Mouse (Mus musculus): ENCODE results near the gene Usp9x. TPM values are rescaled to one million over a fixed set of nuclear protein-coding genes. Genes with fewer than 3 reads are reported as not detected.

Gene Usp9x
- polyA plus RNA-seq, 1 experiment, result 14.3 TPM

GRCm38 (mm10) chrX:13085621-13086020 lies 14.3 kb downstream of the Usp9x start:
- Histone ChIP-seq H3K4me1 (ENCODE audit: control insufficient read depth, insufficient read depth, low read length) (no peaks in the 10 kb centered on the region), H3K27me3 (ENCODE audit: control insufficient read depth, insufficient read depth, low read length) (no peaks in the 10 kb centered on the region), H3K27ac (ENCODE audit: control insufficient read depth, insufficient read depth, low read depth, low read length) (no peak overlapping the region), H3K36me3 (ENCODE audit: control insufficient read depth, insufficient read depth, low read length) (no peaks in the 10 kb centered on the region), H3K4me3 (ENCODE audit: control insufficient read depth, low read depth, low read length) (no peak overlapping the region)
- TF ChIP-seq POLR2A (IDR thresholded peaks at IDR 0.05; ENCODE audit: control insufficient read depth, low read depth, low read length) (no peak), CTCF (IDR thresholded peaks at IDR 0.05; ENCODE audit: control insufficient read depth, insufficient read depth, insufficient replicate concordance, low read depth, low read length) (no peak)

DNA sequence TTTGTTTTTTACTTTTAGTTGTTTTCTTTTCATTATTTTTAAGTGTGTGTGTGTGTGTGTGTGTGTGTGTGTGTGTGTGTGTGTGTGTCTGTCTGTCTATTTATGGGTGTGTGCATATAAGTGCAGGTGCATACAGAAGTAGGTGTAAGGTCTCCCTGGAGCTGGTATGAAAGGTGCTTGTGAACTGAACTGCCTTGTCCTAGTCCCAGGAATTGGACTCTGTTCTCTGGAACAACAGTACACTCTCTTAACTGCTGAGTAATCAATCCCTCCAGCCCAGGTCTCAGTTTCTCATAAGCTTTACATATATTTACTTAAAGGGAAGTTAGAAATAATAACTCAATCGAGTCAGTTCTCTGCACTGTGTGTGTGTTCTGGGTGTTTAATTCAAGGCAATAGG lies 25.7 kb downstream of the Usp9x start:
- Histone ChIP-seq H3K4me3 (ENCODE audit: control insufficient read depth, low read depth, low read length) (no peak overlapping the region), H3K36me3 (ENCODE audit: control insufficient read depth, insufficient read depth, low read length) (no peaks in the 10 kb centered on the region), H3K27ac (ENCODE audit: control insufficient read depth, insufficient read depth, low read depth, low read length) (no peak overlapping the region), H3K4me1 (ENCODE audit: control insufficient read depth, insufficient read depth, low read length) (no peaks in the 10 kb centered on the region), H3K27me3 (ENCODE audit: control insufficient read depth, insufficient read depth, low read length) (no peaks in the 10 kb centered on the region)
- TF ChIP-seq CTCF (IDR thresholded peaks at IDR 0.05; ENCODE audit: control insufficient read depth, insufficient read depth, insufficient replicate concordance, low read depth, low read length) (no peak), POLR2A (IDR thresholded peaks at IDR 0.05; ENCODE audit: control insufficient read depth, low read depth, low read length) (no peak)

DNA sequence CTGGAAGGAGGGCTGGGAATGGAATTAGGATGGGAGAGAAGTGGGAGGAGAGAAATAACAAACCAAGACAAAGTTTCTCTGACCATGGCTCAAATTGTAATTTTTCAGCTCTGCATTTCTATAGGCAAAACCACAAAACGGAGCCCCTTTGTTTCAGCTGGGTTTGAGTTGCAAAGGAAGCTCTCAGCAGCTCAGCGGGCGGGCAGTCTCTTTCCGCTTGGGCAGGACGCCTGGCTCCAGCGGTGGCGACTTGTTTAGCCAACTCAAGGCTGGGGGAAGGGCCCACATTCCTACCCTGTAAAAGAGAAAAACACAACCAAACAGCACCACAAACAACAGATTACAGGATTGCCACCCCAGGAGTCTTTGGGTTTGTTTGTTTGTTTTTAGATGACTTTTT lies 135.2 kb downstream of the Usp9x start:
- H3K4me1 ChIP-seq (ENCODE audit: control insufficient read depth, insufficient read depth, low read length), result peaks cover 6% of the 10 kb centered on the region
- TF ChIP-seq POLR2A (IDR thresholded peaks at IDR 0.05; ENCODE audit: control insufficient read depth, low read depth, low read length) (no peak), CTCF (IDR thresholded peaks at IDR 0.05; ENCODE audit: control insufficient read depth, insufficient read depth, insufficient replicate concordance, low read depth, low read length) (no peak)
- H3K27ac ChIP-seq (ENCODE audit: control insufficient read depth, insufficient read depth, low read depth, low read length), result peak overlapping the region; percentile 21; the same call in 1 of the 2 replicates
- no peaks in the 10 kb centered on the region for H3K27me3 ChIP-seq (ENCODE audit: control insufficient read depth, insufficient read depth, low read length)
- no peaks in the 10 kb centered on the region for H3K36me3 ChIP-seq (ENCODE audit: control insufficient read depth, insufficient read depth, low read length)
- H3K4me3 ChIP-seq (ENCODE audit: control insufficient read depth, low read depth, low read length), result no peak overlapping the region

DNA sequence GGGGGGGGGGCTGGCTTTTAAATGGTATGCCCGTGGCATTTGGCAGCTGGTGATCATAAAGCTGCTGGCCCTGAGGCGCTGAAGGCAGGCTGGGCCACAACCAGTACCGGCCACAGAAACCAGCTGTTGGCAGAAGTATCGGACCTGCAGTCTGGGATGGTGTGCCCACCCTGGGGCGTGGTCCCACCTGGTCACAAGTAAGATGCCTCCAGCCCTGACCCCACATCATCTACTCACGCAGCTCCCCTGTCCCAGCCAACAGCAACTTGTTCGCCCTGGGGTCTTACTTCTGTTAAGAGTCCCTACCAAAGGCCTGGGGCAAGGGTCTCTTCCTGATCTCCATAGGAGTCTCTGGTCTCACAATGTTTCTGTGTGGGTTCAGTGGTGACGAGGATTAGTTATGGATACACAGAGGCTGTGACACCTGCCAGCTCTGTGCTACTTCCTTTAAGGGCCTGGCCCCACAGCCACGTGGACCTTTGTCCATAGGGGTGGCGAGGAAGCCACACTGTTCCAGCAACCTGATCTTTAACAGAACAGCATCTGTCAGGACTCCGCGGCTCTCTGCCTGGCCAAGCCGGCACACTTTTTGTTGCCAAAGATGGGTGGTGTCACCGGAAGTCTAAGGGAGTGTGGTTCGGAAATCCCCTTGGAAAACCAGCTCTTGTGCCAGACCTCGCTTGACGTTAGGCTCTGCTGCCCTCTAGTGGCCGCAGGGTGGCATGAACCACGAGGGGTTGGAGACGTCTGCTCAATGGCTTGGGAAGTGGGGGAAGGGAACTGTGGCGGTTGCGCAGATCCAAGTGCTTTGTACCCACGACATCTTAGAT lies 136.4 kb downstream of the Usp9x start:
- Histone ChIP-seq H3K27me3 (ENCODE audit: control insufficient read depth, insufficient read depth, low read length) (no peaks in the 10 kb centered on the region), H3K27ac (ENCODE audit: control insufficient read depth, insufficient read depth, low read depth, low read length) (peak overlapping the region; percentile 60), H3K4me1 (ENCODE audit: control insufficient read depth, insufficient read depth, low read length) (peaks cover 6% of the 10 kb centered on the region), H3K36me3 (ENCODE audit: control insufficient read depth, insufficient read depth, low read length) (no peaks in the 10 kb centered on the region), H3K4me3 (ENCODE audit: control insufficient read depth, low read depth, low read length) (peak overlapping the region; percentile 70)
- TF ChIP-seq POLR2A (IDR thresholded peaks at IDR 0.05; ENCODE audit: control insufficient read depth, low read depth, low read length) (no peak), CTCF (IDR thresholded peaks at IDR 0.05; ENCODE audit: control insufficient read depth, insufficient read depth, insufficient replicate concordance, low read depth, low read length) (peak; percentile 92; the same call in 1 of the 2 replicates)

DNA sequence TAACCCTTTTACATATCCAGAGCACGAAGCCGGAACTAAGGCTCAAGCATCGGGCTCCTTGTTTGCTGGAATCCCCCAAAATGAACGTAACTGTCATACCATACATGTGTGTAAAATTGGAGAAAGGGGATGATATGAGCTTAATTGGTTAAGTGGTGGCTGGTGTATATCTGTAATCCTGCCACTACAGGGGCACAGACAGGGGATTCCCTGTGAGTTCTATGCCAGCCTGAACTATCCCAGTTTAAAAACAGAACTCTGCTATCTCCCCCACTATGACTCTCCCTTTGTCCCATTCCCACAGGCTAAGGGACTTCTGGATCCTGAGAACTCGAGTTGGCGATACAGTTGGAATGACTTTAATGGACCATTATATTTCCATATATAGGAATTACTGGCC lies 137.1 kb downstream of the Usp9x start:
- no peaks in the 10 kb centered on the region for H3K36me3 ChIP-seq (ENCODE audit: control insufficient read depth, insufficient read depth, low read length)
- TF ChIP-seq CTCF (IDR thresholded peaks at IDR 0.05; ENCODE audit: control insufficient read depth, insufficient read depth, insufficient replicate concordance, low read depth, low read length) (no peak), POLR2A (IDR thresholded peaks at IDR 0.05; ENCODE audit: control insufficient read depth, low read depth, low read length) (no peak)
- no peaks in the 10 kb centered on the region for H3K27me3 ChIP-seq (ENCODE audit: control insufficient read depth, insufficient read depth, low read length)
- H3K4me1 ChIP-seq (ENCODE audit: control insufficient read depth, insufficient read depth, low read length), result peaks cover 6% of the 10 kb centered on the region
- H3K4me3 ChIP-seq (ENCODE audit: control insufficient read depth, low read depth, low read length), result peak overlapping the region; percentile 41
- peak overlapping the region; percentile 60; the same call in 1 of the 2 replicates for H3K27ac ChIP-seq (ENCODE audit: control insufficient read depth, insufficient read depth, low read depth, low read length)

DNA sequence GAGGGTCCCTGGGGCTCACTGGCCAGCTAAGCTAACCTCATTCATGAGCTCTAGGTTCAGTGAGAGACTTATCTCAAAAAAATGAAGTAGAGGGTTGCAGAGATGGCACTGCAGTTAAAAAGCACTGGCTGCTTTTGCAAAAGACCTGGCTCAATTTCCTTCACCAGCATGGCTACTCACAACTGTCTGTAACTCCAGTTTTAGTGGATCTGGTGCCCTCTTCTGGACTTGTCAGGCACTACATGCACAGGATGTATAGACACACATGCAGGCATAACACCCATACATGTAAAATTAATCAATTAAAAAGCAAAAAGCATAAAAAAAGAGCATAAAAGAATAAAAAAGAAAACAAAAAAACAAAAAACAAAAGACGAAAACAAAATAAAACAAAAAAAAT lies 143.0 kb downstream of the Usp9x start:
- TF ChIP-seq CTCF (IDR thresholded peaks at IDR 0.05; ENCODE audit: control insufficient read depth, insufficient read depth, insufficient replicate concordance, low read depth, low read length) (no peak), POLR2A (IDR thresholded peaks at IDR 0.05; ENCODE audit: control insufficient read depth, low read depth, low read length) (no peak)
- no peak overlapping the region for H3K4me3 ChIP-seq (ENCODE audit: control insufficient read depth, low read depth, low read length)
- no peaks in the 10 kb centered on the region for H3K4me1 ChIP-seq (ENCODE audit: control insufficient read depth, insufficient read depth, low read length)
- H3K27ac ChIP-seq (ENCODE audit: control insufficient read depth, insufficient read depth, low read depth, low read length), result no peak overlapping the region
- H3K27me3 ChIP-seq (ENCODE audit: control insufficient read depth, insufficient read depth, low read length), result no peaks in the 10 kb centered on the region
- no peaks in the 10 kb centered on the region for H3K36me3 ChIP-seq (ENCODE audit: control insufficient read depth, insufficient read depth, low read length)

Other genes with a start within 250 kb of the Usp9x start
- 4.6 and 5.9 TPM in 2 replicates for gene Ddx3x, start 209.5 kb downstream of the Usp9x start, polyA plus RNA-seq (2012; rRNA removed)

Data from testis, adult 2 months (tissue).